Mouse (Mus musculus): ENCODE data around the gene Gcnt7. TPM values are rescaled to one million over a fixed set of nuclear protein-coding genes. Genes with fewer than 3 reads are reported as not detected.

Gene Gcnt7
- total RNA-seq, 4 experiments from 2014 or later, result not detected

- no peak for DNase-seq (ENCODE audit: low spot score in 2 of 2)
Observed at GRCm38 (mm10) chr2:172405011-172405410, 53.4 kb downstream of the Gcnt7 start.

GRCm38 (mm10) chr2:172404239-172404638 lies 54.2 kb downstream of the Gcnt7 start:
- no peak for DNase-seq (ENCODE audit: low spot score in 2 of 2)

- DNase-seq (ENCODE audit: low spot score in 2 of 2), result no peak
Observed at GRCm38 (mm10) chr2:172401116-172401825, 57.1 kb downstream of the Gcnt7 start.

Other genes starting within 250 kb of the Gcnt7 start
- under 1 TPM; 0.41 to 0.93 (median 0.53) TPM for gene Mc3r, start 210.1 kb downstream of the Gcnt7 start, total RNA-seq (2022)
- 10 to 100 TPM; 14.2 to 17.6 (median 16.2) TPM for gene Fam210b, start 113.0 kb downstream of the Gcnt7 start, total RNA-seq (2022)
- gene Aurka, start 88.1 kb downstream of the Gcnt7 start, total RNA-seq (2022), result 1 to 10 TPM in 3 of 4 experiments, under 1 TPM in 1; 0.93 to 2.3 (median 1.8) TPM
- gene Cstf1, start 87.9 kb downstream of the Gcnt7 start, total RNA-seq (2022), result 10 to 100 TPM; 24.8 to 36.1 (median 29.7) TPM
- gene Cass4, start 64.8 kb downstream of the Gcnt7 start, total RNA-seq (2022), result under 1 TPM; 0.19 to 0.46 (median 0.37) TPM
- 10 to 100 TPM; 67.7 to 75.2 (median 72.8) TPM for gene Rtf2, start 18.0 kb downstream of the Gcnt7 start, total RNA-seq (2022)
- gene Fam209, start 13.9 kb upstream of the Gcnt7 start, total RNA-seq (2022), result not detected
- under 1 TPM; 0.12 to 0.16 (median 0.13) TPM for gene Tfap2c, start 91.0 kb upstream of the Gcnt7 start, total RNA-seq (2022)

All from left cerebral cortex, adult 8-10 months (tissue).